Mouse (Mus musculus): ENCODE results near the gene Lor. TPM values are rescaled to one million over a fixed set of nuclear protein-coding genes. Genes with fewer than 3 reads are reported as not detected.
A peak's percentile ranks its signal among the peaks of the same experiment; 100 is the strongest.

Gene Lor
- total RNA-seq (2021) = 1 to 10 TPM; 1.2 to 2.3 TPM
- long read RNA-seq, experiment 1, partial matches to known transcripts = 16 of 16 reads
- long read RNA-seq, experiment 1, other reads (novel, unspliced or antisense) = 0 of 16 reads
- long read RNA-seq, experiment 2, partial matches to known transcripts = 0 of 10 reads
- long read RNA-seq, experiment 2, other reads (novel, unspliced or antisense) = 10 of 10 reads

DNA sequence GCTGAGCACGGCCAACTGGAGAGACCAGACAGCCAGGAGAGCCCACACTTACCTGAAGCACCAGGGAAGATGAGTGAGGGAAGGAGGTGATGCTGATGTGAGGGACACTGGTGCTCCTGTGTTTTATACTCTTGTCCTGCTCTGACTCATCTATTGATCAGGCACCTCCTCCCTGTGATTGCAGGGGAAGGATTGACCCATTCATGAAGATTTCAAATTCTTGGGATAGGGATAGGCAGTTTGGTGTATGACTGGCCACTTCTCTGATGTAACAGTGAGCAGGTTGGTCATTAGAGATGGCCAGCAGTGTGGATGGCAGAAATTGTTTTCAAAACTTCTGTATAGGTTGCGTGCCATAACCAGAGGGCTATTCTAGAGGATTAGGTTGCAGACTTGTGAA is at the start of gene Lor:
Gene Lor (minus strand): TSS at position 101 of the 400 bp plus-strand sequence.
- Histone ChIP-seq H3K4me3 (peak within 1 kb of the TSS; percentile 59; the same call in 1 of the 2 replicates), H3K27ac (no peak within 1 kb of the TSS; the same call in 1 of the 2 replicates)
- no peak for TF ChIP-seq CTCF (IDR thresholded peaks at IDR 0.05)

DNA sequence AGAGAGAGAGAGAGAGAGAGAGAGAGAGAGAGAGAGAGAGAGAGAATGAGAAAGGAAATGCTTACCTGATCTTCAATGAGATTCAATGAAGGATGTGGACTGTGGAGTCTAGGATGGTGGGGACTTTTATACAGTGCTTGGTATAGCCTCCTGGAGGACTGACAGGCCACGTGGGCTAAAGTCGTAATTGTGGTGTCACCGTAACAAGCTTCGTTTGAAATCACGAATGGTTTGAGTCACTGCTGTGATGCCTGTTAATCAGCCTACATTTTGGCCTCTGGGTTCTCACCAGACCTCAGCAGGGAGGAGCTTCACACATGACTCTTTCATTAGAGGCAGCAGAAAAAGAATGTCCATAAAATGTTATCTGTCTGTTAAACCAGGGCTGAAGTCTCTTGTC is 40.9 kb upstream of the Lor start, which contains the start of gene Prr9:
Gene Prr9 (minus strand): TSS at position 101 of the 400 bp plus-strand sequence.
- DNase-seq (ENCODE audit: extremely low spot score in 1 of 2, low spot score in 2 of 2) = no peak
- intact Hi-C loops (cut with DNase I) = no loop called here
- TF ChIP-seq CTCF (IDR thresholded peaks at IDR 0.05) = no peak

More for the DNA sequence above, at the start of gene Lor:
- intact Hi-C loops (cut with DNase I) = no loop called here
- DNase-seq (ENCODE audit: extremely low spot score in 1 of 2, low spot score in 2 of 2) = no peak

DNA sequence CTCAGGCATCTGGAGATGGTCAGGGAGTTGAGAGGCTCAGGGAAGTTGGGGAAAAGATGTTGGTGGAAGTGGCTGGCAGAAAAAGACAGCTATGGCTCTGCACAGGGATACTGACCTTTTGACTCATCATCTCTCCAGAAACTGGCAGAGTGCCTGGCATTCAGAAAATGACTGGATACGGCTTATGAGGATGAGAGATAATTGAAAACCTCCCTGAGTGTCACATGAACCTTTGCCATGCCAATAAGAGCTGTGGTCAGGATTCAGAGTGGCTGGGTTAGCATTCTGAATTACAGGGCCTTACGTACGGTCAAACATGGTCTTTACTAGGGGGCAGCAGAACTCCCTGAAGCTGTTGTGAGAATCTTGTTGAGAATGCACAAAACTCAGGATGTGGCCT is 38.0 kb upstream of the Lor start:
- DNase-seq (ENCODE audit: extremely low spot score in 1 of 2, low spot score in 2 of 2) = no peak
- intact Hi-C loops (cut with DNase I) = no loop called here
- Histone ChIP-seq H3K4me3 (no peak overlapping the region), H3K27ac (no peak overlapping the region)
- no peak for TF ChIP-seq CTCF (IDR thresholded peaks at IDR 0.05)

More for the DNA sequence above, 40.9 kb upstream of the Lor start, which contains the start of gene Prr9:
- H3K4me3 ChIP-seq = no peak within 1 kb of the TSS
- H3K27ac ChIP-seq = no peak within 1 kb of the TSS

DNA sequence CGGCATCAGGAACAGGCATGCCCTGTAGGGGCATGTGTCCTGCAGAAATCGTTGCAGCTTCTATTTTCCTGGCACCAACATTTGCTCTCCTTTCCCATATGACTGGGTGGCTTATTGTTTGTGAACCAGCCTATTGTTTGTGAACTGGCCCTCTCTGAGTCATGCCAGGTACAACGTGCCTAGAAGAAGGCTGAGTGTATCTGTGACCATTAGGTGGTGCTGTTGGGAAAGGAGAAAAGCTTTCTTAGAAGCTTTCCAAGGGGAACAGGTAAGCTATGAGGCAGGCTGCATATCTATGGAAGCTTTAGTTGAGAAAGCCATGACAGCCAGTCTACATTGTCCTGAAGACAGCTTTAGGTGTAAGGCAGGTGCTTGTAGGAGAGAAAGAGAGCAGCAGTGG is 35.0 kb upstream of the Lor start:
- H3K4me3 ChIP-seq = no peak overlapping the region
- peak; percentile 59 for TF ChIP-seq CTCF (IDR thresholded peaks at IDR 0.05)
- no peak for DNase-seq (ENCODE audit: extremely low spot score in 1 of 2, low spot score in 2 of 2)
- H3K27ac ChIP-seq = no peak overlapping the region
- intact Hi-C loops (cut with DNase I) = no loop called here

DNA sequence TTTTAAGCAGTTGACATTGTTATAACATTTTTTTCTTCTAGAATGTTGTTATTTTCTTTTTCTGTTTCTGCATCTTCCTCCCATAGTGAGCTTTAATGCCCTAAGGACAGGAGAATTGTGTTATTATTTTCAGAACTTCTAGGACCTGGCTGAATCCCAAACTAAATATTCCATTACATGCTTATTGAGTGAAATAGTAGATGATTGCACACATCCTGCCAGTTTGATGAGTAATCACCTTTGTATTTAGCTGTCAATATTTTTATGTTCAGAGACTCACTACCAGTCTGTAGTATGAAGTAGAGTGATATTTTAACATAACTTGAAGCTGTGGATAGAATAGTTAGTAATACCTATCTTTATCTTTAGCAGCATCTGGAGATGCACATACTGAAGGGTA is 28.6 kb upstream of the Lor start:
- no peak overlapping the region for H3K27ac ChIP-seq
- TF ChIP-seq CTCF (IDR thresholded peaks at IDR 0.05) = no peak
- DNase-seq (ENCODE audit: extremely low spot score in 1 of 2, low spot score in 2 of 2) = no peak
- H3K4me3 ChIP-seq = no peak overlapping the region
- intact Hi-C loops (cut with DNase I) = no loop called here

DNA sequence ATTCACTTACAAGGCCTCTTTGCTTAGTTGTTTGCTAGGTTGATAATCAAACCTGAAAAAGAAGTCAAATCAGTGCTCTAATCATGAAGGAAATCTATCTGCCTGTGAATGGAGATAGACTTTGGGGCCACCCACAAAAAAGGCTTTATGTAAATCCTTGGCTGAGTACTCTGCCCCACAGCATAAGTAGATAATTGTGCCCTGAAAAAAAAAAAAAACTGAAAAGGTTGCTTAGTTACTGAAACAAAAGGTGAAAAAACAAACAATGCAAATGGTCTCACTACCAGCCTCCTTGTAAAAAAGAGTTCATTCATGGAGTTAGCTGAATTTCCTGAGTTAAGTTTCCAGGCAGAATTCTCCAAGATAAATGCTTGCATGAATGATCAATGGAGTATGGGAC is 27.8 kb upstream of the Lor start:
- TF ChIP-seq CTCF (IDR thresholded peaks at IDR 0.05) = no peak
- no peak overlapping the region for H3K27ac ChIP-seq
- intact Hi-C loops (cut with DNase I) = no loop called here
- no peak for DNase-seq (ENCODE audit: extremely low spot score in 1 of 2, low spot score in 2 of 2)
- H3K4me3 ChIP-seq = no peak overlapping the region

DNA sequence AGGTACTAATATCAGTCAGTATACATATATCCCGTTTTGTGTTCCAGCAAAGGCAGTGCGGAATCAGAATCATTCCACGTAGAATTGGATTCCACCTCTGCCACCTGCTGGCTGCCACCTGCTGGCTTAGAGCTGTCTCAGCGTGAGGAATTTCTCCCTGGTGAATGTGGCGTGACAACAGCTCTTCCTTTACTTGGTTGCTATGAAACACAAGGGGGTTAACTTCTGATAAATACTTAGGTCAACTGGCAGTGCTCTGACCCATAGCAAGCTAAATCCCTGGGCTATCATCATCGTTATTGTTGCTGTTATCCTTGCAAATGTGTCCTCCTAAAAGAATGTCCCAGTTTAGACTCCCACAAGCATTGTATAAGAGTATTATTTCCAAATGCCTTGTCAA is 23.6 kb upstream of the Lor start:
- intact Hi-C loops (cut with DNase I) = loop anchor here (1.0 to 5.0 kb wide), 2 partner anchors 56 to 689 kb away; no protein-coding TSS in a partner anchor
- TF ChIP-seq CTCF (IDR thresholded peaks at IDR 0.05) = peak; percentile 70
- no peak overlapping the region for H3K4me3 ChIP-seq
- H3K27ac ChIP-seq = no peak overlapping the region
- peak; percentile 33 to 40 for DNase-seq (ENCODE audit: extremely low spot score in 1 of 2, low spot score in 2 of 2)

DNA sequence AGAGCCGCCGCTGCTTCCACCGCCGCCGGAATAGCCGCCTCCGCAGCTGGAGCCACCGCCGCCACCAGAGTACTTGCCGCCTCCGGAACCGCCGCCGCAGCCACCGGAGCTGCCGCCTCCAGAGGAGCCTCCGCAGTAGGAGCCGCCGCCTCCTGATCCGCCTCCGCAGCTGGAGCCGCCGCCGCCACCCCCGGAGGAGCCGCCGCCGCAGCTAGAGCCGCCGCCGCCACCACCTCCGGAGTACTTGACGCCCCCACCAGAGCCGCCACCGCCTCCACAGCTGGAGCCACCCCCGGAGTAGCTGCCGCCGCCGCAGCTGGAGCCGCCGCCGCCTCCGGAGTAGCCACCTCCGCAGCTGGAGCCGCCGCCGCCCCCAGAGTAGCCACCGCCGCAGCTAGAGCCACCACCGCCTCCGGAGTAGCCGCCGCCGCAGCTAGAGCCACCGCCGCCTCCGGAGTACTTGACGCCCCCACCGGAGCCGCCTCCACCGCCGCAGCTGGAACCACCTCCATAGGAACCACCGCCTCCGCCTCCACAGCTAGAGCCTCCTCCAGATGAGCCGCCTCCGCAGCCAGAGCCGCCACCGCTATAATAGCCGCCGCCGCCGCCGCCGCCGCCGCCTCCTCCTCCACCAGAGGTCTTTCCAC is 1.5 kb downstream of the Lor start:
- intact Hi-C loops (cut with DNase I) = no loop called here
- Histone ChIP-seq H3K27ac (peak overlapping the region; percentile 90), H3K4me3 (peak overlapping the region; percentile 59)
- DNase-seq (ENCODE audit: extremely low spot score in 1 of 2, low spot score in 2 of 2) = peak; percentile 32 to 59
- no peak for TF ChIP-seq CTCF (IDR thresholded peaks at IDR 0.05)

DNA sequence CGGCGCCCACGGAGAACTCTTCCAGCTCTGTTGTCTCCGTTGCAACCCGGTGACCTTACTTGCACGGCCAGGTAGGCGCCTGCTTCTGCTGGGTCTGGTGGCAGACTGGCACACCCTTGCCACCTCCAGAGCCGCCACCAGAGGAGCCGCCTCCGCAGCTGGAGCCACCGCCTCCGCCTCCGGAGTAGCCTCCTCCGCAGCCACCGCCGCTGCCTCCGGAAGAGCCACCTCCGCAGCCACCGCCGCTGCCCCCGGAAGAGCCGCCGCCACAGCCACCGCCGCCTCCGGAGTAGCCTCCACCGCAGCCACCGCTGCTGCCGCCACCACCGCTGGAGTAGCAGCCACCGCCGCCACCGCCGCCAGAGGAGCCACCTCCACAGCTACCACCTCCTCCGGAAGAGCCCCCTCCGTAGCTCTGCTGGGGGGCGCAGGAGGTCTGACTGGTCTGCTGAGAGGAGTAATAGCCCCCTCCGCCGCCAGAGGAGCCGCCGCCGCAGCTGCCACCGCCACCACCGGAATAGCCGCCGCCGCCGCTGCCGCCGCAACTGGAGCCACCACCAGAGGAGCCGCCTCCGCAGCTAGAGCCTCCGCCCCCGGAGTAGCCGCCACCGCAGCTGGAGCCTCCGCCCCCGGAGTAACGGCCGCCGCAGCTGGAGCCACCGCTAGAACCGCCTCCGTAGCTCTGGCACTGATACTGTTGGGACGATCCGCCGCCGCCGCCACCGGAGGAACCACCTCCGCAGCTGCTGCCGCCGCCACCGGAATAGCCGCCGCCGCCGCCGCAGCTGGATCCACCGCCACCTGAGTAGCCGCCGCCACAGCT is 2.3 kb downstream of the Lor start:
- peak; percentile 12 for TF ChIP-seq CTCF (IDR thresholded peaks at IDR 0.05)
- DNase-seq (ENCODE audit: extremely low spot score in 1 of 2, low spot score in 2 of 2) = peak; percentile 46 to 70
- intact Hi-C loops (cut with DNase I) = no loop called here
- peak overlapping the region; percentile 90 for H3K27ac ChIP-seq
- peak overlapping the region; percentile 59 for H3K4me3 ChIP-seq

DNA sequence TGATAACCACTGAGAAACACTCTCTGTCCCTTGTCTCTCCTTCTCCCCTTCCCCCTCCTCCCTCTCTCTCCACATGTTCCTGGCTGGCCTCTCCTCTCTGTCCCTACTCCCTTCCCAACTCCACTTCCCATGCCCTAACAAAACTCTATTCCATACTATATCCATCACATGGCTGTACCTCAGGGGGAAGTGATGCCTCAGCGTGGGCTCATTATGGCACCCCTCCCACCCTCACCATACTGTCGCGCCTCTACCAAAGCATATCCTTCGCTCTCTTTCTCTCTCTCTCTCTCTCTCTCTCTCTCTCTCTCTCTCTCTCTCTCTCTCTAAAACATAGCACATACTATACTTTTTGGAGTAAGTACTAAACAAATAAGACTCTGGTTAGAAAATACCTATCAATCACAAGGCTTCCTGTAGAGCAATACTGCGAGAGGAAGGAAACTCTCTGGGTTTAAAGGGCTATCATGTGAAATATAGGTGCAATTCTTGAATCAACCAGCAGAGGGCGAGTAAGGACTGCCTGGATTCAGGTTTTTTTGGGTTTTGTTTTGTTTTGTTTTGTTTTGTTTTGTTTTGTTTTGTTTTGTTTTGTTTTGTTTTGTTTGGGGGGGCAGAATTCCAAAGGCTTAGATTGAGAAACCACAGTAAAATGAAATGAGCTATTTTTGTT is 32.4 kb downstream of the Lor start:
- peak; percentile 78 for TF ChIP-seq CTCF (IDR thresholded peaks at IDR 0.05)
- Histone ChIP-seq H3K4me3 (no peak overlapping the region), H3K27ac (no peak overlapping the region)
- intact Hi-C loops (cut with DNase I) = loop anchor here (1.0 kb wide), 1 partner anchor 56 kb away; no protein-coding TSS in a partner anchor
- no peak for DNase-seq (ENCODE audit: extremely low spot score in 1 of 2, low spot score in 2 of 2)

DNA sequence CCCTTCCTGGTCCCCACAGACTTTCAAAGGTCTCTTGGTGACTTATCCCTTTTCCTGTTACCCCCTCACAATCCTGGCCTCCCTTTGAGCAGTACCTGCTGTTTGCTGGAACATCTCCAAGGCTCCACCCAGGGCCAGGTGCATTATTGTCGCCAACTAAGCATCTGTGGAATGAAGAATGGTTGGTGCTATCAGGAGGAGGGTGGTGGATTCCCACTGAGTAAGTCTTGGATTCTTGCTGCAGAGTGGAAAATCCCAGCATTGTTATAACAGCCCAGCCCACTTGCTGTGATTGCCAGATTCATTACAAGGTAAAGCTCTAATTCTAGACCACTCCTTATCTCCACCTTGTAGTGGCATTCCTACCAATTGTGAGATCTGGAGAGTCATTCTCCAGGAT is 49.0 kb downstream of the Lor start:
- DNase-seq (ENCODE audit: extremely low spot score in 1 of 2, low spot score in 2 of 2) = no peak
- intact Hi-C loops (cut with DNase I) = no loop called here
- no peak overlapping the region for H3K27ac ChIP-seq

More for the DNA sequence above, 49.0 kb downstream of the Lor start:
- TF ChIP-seq CTCF (IDR thresholded peaks at IDR 0.05) = no peak
- H3K4me3 ChIP-seq = no peak overlapping the region
